In the genomic region with DNA sequence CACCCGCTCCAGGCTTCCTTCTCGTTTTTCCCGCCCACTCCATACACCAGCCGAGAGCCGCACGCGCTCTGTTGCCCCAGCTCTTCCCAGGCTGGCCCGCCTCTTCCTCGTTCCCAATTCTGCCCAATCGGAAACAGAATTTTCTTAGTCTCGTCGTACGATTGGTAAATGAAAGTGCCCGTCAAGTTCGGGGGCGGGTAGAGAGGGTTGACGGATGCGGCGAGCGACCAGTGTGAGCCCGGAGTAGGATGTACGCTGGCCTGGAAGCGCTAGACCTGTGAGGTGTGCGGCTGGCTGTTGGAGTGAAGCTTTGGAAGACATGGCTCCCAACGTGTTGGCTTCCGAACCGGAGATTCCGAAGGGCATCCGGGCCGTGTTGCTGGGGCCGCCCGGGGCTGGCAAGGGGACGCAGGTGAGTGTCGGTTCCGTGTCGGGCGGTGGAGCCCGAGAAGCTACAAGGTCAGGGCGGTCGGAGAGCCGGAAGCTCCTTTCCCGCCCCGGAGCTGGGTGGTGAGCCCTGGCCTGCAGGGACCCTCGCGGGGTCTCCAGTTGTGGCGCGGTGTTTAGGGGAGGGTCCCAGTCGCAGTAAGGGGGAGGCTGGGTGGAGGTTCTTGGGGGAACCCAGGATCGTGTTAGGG, we compare ENCODE assay signal across 8 mouse cellular contexts. TPM values are rescaled to one million over a fixed set of nuclear protein-coding genes. Genes with fewer than 3 reads are reported as not detected.
DNase-seq lines count a peak whose midpoint lies in the region; ATAC-seq and TF ChIP-seq lines count a peak whose summit lies in the region.

No protein-coding gene starts in this region.

- no peaks in the 10 kb centered on the region for H3K27me3 ChIP-seq in embryonic facial prominence, embryonic 15.5 days
- no peaks in the 10 kb centered on the region for H3K27me3 ChIP-seq in limb, embryonic 14.5 days (ENCODE audit: control insufficient read depth, insufficient read depth, low read length)
- no peaks in the 10 kb centered on the region for H3K27me3 ChIP-seq in midbrain, postnatal 0 days (ENCODE audit: insufficient read depth, low read length)

- WGBS in bone marrow, adult 2 months, result under 1% methylated on average over 49 of the region's 49 CpGs
- WGBS in embryonic facial prominence, embryonic 15.5 days, result under 1% methylated on average over 49 of the region's 49 CpGs
- under 1% methylated on average over 49 of the region's 49 CpGs for WGBS in limb, embryonic 14.5 days
- under 1% methylated on average over 49 of the region's 49 CpGs for WGBS in midbrain, postnatal 0 days

- H3K4me1 ChIP-seq in bone marrow, adult 2 months (ENCODE audit: control insufficient read depth, insufficient read depth, low read length), result peaks cover 5% of the 10 kb centered on the region; the same call in 1 of the 2 replicates
- peaks cover 29% of the 10 kb centered on the region for H3K4me1 ChIP-seq in embryonic facial prominence, embryonic 15.5 days
- peaks cover 17% of the 10 kb centered on the region for H3K4me1 ChIP-seq in limb, embryonic 14.5 days (ENCODE audit: control insufficient read depth, insufficient read depth, low read length)
- peaks cover 8% of the 10 kb centered on the region for H3K4me1 ChIP-seq in midbrain, postnatal 0 days (ENCODE audit: insufficient read depth, low read length)

- TF ChIP-seq POLR2A in bone marrow, adult 2 months (IDR thresholded peaks at IDR 0.05; ENCODE audit: borderline replicate concordance, control insufficient read depth, low read depth, low read length), result peak; percentile 88
- TF ChIP-seq POLR2A in limb, embryonic 14.5 days (IDR thresholded peaks at IDR 0.05; ENCODE audit: borderline replicate concordance, extremely low read depth, insufficient read depth, insufficient read length), result peak; percentile 64; the same call in 1 of the 2 replicates

- TF ChIP-seq CTCF in bone marrow, adult 2 months (IDR thresholded peaks at IDR 0.05; ENCODE audit: control insufficient read depth, insufficient read depth, low read length), result no peak
- TF ChIP-seq CTCF in midbrain, postnatal 0 days (IDR thresholded peaks at IDR 0.05), result no peak

- H3K9me3 ChIP-seq in embryonic facial prominence, embryonic 15.5 days (replicated peaks), result no peaks in the 10 kb centered on the region
- no peaks in the 10 kb centered on the region for H3K9me3 ChIP-seq in limb, embryonic 14.5 days (ENCODE audit: control insufficient read depth, low read length)
- H3K9me3 ChIP-seq in midbrain, postnatal 0 days (ENCODE audit: low read length), result no peaks in the 10 kb centered on the region

- peak; percentile 98 for DNase-seq in 416B (ENCODE audit: low read depth)
- peak; percentile 98 for DNase-seq in heart, adult 8-10 months (ENCODE audit: low spot score)
- peak; percentile 98 for DNase-seq in kidney, adult 9 months
- DNase-seq in limb, embryonic 14.5 days (ENCODE audit: low spot score), result peak; percentile 95
- peak; percentile 97 for DNase-seq in midbrain, postnatal 0 days (ENCODE audit: low spot score)
- peak; percentile 90 to 91 for DNase-seq in spleen, postnatal 14 days (ENCODE audit: low spot score in 2 of 2)

- peak overlapping the region; percentile 95 for H3K4me3 ChIP-seq in bone marrow, adult 2 months (replicated peaks; ENCODE audit: control insufficient read depth, low read depth, low read length)
- peak overlapping the region; percentile 92 for H3K4me3 ChIP-seq in embryonic facial prominence, embryonic 15.5 days (replicated peaks)
- H3K4me3 ChIP-seq in limb, embryonic 14.5 days (replicated peaks; ENCODE audit: low read length), result peak overlapping the region; percentile 87
- peak overlapping the region; percentile 87 for H3K4me3 ChIP-seq in midbrain, postnatal 0 days (ENCODE audit: low read depth, low read length)

- peak overlapping the region; percentile 78 for H3K4me2 ChIP-seq in embryonic facial prominence, embryonic 15.5 days (replicated peaks)
- peak overlapping the region; percentile 81 for H3K4me2 ChIP-seq in limb, embryonic 14.5 days (replicated peaks; ENCODE audit: low read depth, low read length, severe bottlenecking)
- peak overlapping the region; percentile 84 for H3K4me2 ChIP-seq in midbrain, postnatal 0 days (ENCODE audit: low read depth, low read length, poor library complexity, severe bottlenecking)

- H3K9ac ChIP-seq in embryonic facial prominence, embryonic 15.5 days, result peak overlapping the region; percentile 76
- H3K9ac ChIP-seq in limb, embryonic 14.5 days (ENCODE audit: low read depth, low read length, severe bottlenecking), result peak overlapping the region; percentile 80
- H3K9ac ChIP-seq in midbrain, postnatal 0 days (replicated peaks; ENCODE audit: low read length, poor library complexity, severe bottlenecking), result peak overlapping the region; percentile 84

- ATAC-seq in embryonic facial prominence, embryonic 15.5 days (ENCODE audit: insufficient number of reproducible peaks, low FRiP score, low TSS enrichment, low read depth), result peak; percentile 99
- ATAC-seq in limb, embryonic 14.5 days (ENCODE audit: low FRiP score, low read depth), result peak; percentile 99
- peak; percentile 99 for ATAC-seq in midbrain, postnatal 0 days (ENCODE audit: low FRiP score)

- H3K27ac ChIP-seq in bone marrow, adult 2 months (ENCODE audit: control insufficient read depth, insufficient read depth, low read depth, low read length, poor library complexity), result peak overlapping the region; percentile 79
- peak overlapping the region; percentile 81 for H3K27ac ChIP-seq in embryonic facial prominence, embryonic 15.5 days (replicated peaks)
- H3K27ac ChIP-seq in limb, embryonic 14.5 days (replicated peaks; ENCODE audit: low read depth, low read length), result 0 out of 2 replicates have a peak overlapping the region, but pooled peaks have one; percentile 70
- peak overlapping the region; percentile 84 for H3K27ac ChIP-seq in midbrain, postnatal 0 days (ENCODE audit: low read depth, low read length)

- H3K36me3 ChIP-seq in embryonic facial prominence, embryonic 15.5 days, result 0 out of 2 replicates have a peak, but pooled peaks cover 4% of the 10 kb centered on the region
- H3K36me3 ChIP-seq in limb, embryonic 14.5 days (ENCODE audit: control insufficient read depth, insufficient read depth, low read length), result peaks cover 12% of the 10 kb centered on the region; the same call in 1 of the 2 replicates
- no peaks in the 10 kb centered on the region for H3K36me3 ChIP-seq in midbrain, postnatal 0 days (ENCODE audit: insufficient read depth, low read length)

RNA-seq across cellular contexts. Expression of a gene that starts 1.4 kb away (rescaled TPM):
- polyA plus RNA-seq in bone marrow, adult 2 months (2011; ENCODE audit: insufficient read depth, insufficient read length, low replicate concordance, missing spikeins), result 72.4 and 118 TPM in 2 replicates
- 196 and 203 TPM in 2 replicates for polyA plus RNA-seq in embryonic facial prominence, embryonic 15.5 days (2015; fragmentation: Nextera tagmentation; extraction: Ambion mirVana)
- total RNA-seq in heart, adult 8-10 months (2022), result 10 to 100 TPM; 58.0 to 66.2 (median 62.3) TPM
- 94.7 and 127 TPM in 2 replicates for polyA plus RNA-seq in limb, embryonic 14.5 days (2012; rRNA removed)
- 153 and 165 TPM in 2 replicates for polyA plus RNA-seq in limb, embryonic 14.5 days (2014; fragmentation: Nextera tagmentation; extraction: Ambion mirVana)
- total RNA-seq in midbrain, postnatal 0 days (2014; rRNA removed), result 28.8 and 31.0 TPM in 2 replicates
- 66.0 and 67.1 TPM in 2 replicates for polyA plus RNA-seq in midbrain, postnatal 0 days (2015; fragmentation: Nextera tagmentation; extraction: Ambion mirVana)

RNA-seq across cellular contexts. Expression of a gene that starts 30.9 kb away (rescaled TPM):
- 2.0 and 2.4 TPM in 2 replicates for polyA plus RNA-seq in bone marrow, adult 2 months (2011; ENCODE audit: insufficient read depth, insufficient read length, low replicate concordance, missing spikeins)
- 29.4 and 32.1 TPM in 2 replicates for polyA plus RNA-seq in embryonic facial prominence, embryonic 15.5 days (2015; fragmentation: Nextera tagmentation; extraction: Ambion mirVana)
- total RNA-seq in heart, adult 8-10 months (2022), result 1 to 10 TPM; 2.5 to 5.5 (median 3.2) TPM
- 30.7 and 32.8 TPM in 2 replicates for polyA plus RNA-seq in limb, embryonic 14.5 days (2012; rRNA removed)
- 26.5 and 34.3 TPM in 2 replicates for polyA plus RNA-seq in limb, embryonic 14.5 days (2014; fragmentation: Nextera tagmentation; extraction: Ambion mirVana)
- total RNA-seq in midbrain, postnatal 0 days (2014; rRNA removed), result 20.2 and 29.3 TPM in 2 replicates
- polyA plus RNA-seq in midbrain, postnatal 0 days (2015; fragmentation: Nextera tagmentation; extraction: Ambion mirVana), result 21.7 and 28.5 TPM in 2 replicates

Comparison
In these comparisons a context has a peak if more than half of its experiments do, and no peak if none do; other contexts are left out.
1. Peak in every context shown above with its lines: DNase-seq, ATAC-seq, H3K4me3 ChIP-seq and H3K27ac ChIP-seq.